Mouse (Mus musculus) hindbrain, embryonic 14.5 days (tissue): ENCODE data around the gene Brinp2. TPM values are rescaled to one million over a fixed set of nuclear protein-coding genes. Genes with fewer than 3 reads are reported as not detected.

Source experiments
- ATAC-seq: fragments of 200-750 bp; cut with Nextera tagmentation; 2 replicates; pipeline ENCODE4 v1.8.0; 2017; ENCODE audit warnings: moderate number of reproducible peaks, mild to moderate bottlenecking, moderate TSS enrichment, moderate library complexity; ENCODE audit not compliant: low FRiP score
- DNase-seq: peaks from one replicate; pipeline ENCODE4 v3.0.0-alpha.2; 2015; ENCODE audit warnings: low spot score
- H3K27ac ChIP-seq: fragments of 300-500 bp; sonication (generic); 2 replicates; pipeline ENCODE4 v1.5.1; 2014; ENCODE audit warnings: mild to moderate bottlenecking, moderate library complexity
- H3K27me3 ChIP-seq: fragments of 300-500 bp; sonication (generic); 2 replicates; pipeline ENCODE4 v1.6.1; 2014; ENCODE audit warnings: mild to moderate bottlenecking, low read length, mixed read lengths; ENCODE audit not compliant: control insufficient read depth, insufficient read depth
- H3K36me3 ChIP-seq: fragments of 300-500 bp; sonication (generic); replicated peaks from 2 replicates; pipeline ENCODE4 v1.6.1; 2014; ENCODE audit not compliant: control insufficient read depth, insufficient read depth
- H3K4me1 ChIP-seq: fragments of 300-500 bp; sonication (generic); replicated peaks from 2 replicates; pipeline ENCODE4 v1.6.1; 2014; ENCODE audit warnings: antibody characterized with exemption, low read length, mixed read lengths; ENCODE audit not compliant: control insufficient read depth, insufficient read depth
- H3K4me2 ChIP-seq: fragments of 300-500 bp; sonication (generic); replicated peaks from 2 replicates; pipeline ENCODE4 v1.6.1; 2014; ENCODE audit warnings: mild to moderate bottlenecking, moderate library complexity
- H3K4me3 ChIP-seq: fragments of 300-500 bp; sonication (generic); replicated peaks from 2 replicates; pipeline ENCODE4 v1.5.1; 2014; ENCODE audit warnings: mild to moderate bottlenecking, low read length
- H3K9ac ChIP-seq: fragments of 300-500 bp; sonication (generic); 2 replicates; pipeline ENCODE4 v1.6.1; 2014
- H3K9me3 ChIP-seq: fragments of 300-500 bp; sonication (generic); 2 replicates; pipeline ENCODE4 v1.6.1; 2016; ENCODE audit warnings: low read length; ENCODE audit not compliant: control insufficient read depth
- WGBS: fragments of 180-500 bp; shearing (Covaris S2); extraction: QIAGEN DNeasy Blood & Tissue Kit; methylation state at CpG from one replicate; pipeline ENCODE4 v1.1.7; 2014; 5-methylcytosine and 5-hydroxymethylcytosine counted together
- polyA plus RNA-seq: library from polyadenylated mRNA; unstranded; fragments of >200 nt; fragmentation: Nextera tagmentation; extraction: Ambion mirVana; gene quantifications from 2 replicates; pipeline ENCODE4 v1.2.1, GENCODE M21; 2014

Brinp2 gene
- polyA plus RNA-seq, 1 experiment from 2014 or later, result 23.5 TPM

DNA sequence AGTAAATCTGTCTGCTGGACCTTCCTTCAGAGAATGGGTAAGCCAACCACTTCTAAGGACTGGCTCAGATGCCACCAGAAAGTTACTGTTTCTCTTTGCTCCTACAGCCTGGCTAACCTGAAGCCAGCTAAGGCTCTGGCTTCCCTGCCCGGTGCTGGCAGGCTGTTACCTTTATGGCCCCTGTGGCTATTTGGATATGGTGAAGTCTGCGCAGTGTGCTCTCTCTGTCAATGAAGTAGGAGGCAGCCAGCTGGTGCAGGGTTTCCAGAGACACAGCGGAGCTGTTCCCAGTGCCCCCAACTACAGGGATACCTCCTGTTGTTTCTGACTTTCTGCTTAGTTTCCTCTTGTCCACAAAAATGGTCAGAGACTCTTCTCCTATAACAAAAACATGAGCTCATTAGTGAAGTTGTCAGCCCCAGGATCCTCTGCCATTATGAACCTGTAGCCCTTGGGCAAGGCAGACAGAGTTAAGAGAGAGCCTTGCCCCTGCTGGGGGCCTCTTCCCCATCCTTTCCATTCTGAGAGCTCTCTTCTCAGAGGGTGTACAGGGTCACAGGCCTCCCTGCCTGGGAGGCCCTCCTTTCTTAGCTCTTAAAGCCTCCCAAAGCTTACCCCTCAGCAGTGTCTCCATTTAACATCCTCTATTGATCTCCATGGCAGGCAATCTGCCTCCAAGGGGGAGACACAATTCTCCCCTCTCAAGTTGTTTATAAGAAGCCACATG is 89.7 kb downstream of the Brinp2 start:
- Histone ChIP-seq H3K27ac (no peak overlapping the region), H3K9me3 (no peaks in the 10 kb centered on the region), H3K4me2 (no peak overlapping the region), H3K4me3 (no peak overlapping the region), H3K36me3 (no peaks in the 10 kb centered on the region), H3K9ac (no peak overlapping the region), H3K4me1 (peaks cover 11% of the 10 kb centered on the region), H3K27me3 (no peaks in the 10 kb centered on the region)
- peak; percentile 69 for ATAC-seq
- 45% methylated on average over 3 of the region's 3 CpGs for WGBS
- DNase-seq, result no peak

DNA sequence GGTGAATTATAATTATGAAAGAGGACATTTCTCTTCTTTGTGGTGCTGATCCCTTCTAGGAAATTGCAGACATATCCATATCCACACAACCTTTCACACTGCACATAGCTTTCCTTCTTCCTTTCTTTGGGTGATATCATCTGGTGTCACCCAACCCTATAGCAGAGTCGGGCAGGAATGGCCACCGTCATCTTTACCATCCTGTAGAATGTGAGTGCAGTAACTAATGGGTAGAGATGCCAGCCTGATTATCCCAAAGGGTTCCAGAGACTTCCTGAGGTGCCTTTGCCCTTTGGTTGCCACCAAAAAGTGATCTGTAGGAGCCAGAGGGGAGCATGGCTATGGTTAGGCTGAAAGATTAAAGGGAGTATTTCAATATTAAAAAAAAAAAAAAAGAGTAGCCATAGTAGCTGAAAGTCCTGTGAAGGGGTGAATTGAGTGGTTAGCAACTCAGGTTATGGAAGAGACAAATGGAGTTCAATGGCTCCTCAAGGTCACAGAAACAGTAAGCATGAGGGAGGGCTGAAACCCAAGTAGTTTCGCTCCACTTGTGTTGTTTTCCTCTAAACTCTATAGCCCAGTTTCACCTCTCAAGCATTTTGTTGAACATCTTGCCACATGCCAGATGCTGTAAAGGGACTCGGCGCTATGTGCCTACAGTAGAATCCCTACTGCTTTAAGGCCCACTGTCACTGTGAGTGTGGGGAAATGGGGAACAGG is 96.5 kb downstream of the Brinp2 start:
- no peak for ATAC-seq

GRCm38 (mm10) chr1:158258685-158259292 is 97.3 kb downstream of the Brinp2 start:
- no peaks in the 10 kb centered on the region for H3K4me1 ChIP-seq
- ATAC-seq (no peak), DNase-seq (no peak)
- H3K4me2 ChIP-seq, result no peak overlapping the region
- H3K9me3 ChIP-seq, result no peaks in the 10 kb centered on the region
- H3K4me3 ChIP-seq, result no peak overlapping the region
- no peaks in the 10 kb centered on the region for H3K36me3 ChIP-seq
- H3K9ac ChIP-seq, result no peak overlapping the region
- H3K27ac ChIP-seq, result no peak overlapping the region
- WGBS, result 72% methylated on average over 6 of the region's 6 CpGs
- H3K27me3 ChIP-seq, result no peaks in the 10 kb centered on the region

More for the DNA sequence above, 96.5 kb downstream of the Brinp2 start:
- H3K4me1 ChIP-seq, result no peaks in the 10 kb centered on the region
- no peak overlapping the region for H3K9ac ChIP-seq
- no peak overlapping the region for H3K4me3 ChIP-seq
- WGBS, result 96% methylated on average over 5 of the region's 5 CpGs
- DNase-seq, result no peak
- H3K36me3 ChIP-seq, result no peaks in the 10 kb centered on the region
- no peak overlapping the region for H3K27ac ChIP-seq
- no peaks in the 10 kb centered on the region for H3K9me3 ChIP-seq
- no peak overlapping the region for H3K4me2 ChIP-seq
- H3K27me3 ChIP-seq, result no peaks in the 10 kb centered on the region

- Histone ChIP-seq H3K4me2 (no peak overlapping the region), H3K27ac (no peak overlapping the region), H3K9me3 (no peaks in the 10 kb centered on the region), H3K4me3 (no peak overlapping the region), H3K36me3 (no peaks in the 10 kb centered on the region), H3K9ac (no peak overlapping the region), H3K27me3 (no peaks in the 10 kb centered on the region), H3K4me1 (no peaks in the 10 kb centered on the region)
- WGBS, result 93% methylated on average over 9 of the region's 9 CpGs
- ATAC-seq (no peak), DNase-seq (no peak)
These were observed 100.0 kb downstream of the Brinp2 start for GRCm38 (mm10) chr1:158255912-158256680.

- H3K36me3 ChIP-seq, result peaks cover 7% of the 10 kb centered on the region; the same call in 1 of the 2 replicates
- H3K4me3 ChIP-seq, result no peak overlapping the region
- WGBS, result 88% methylated on average over 8 of the region's 8 CpGs
- H3K4me2 ChIP-seq, result no peak overlapping the region
- no peaks in the 10 kb centered on the region for H3K27me3 ChIP-seq
- DNase-seq, result no peak
- no peak overlapping the region for H3K27ac ChIP-seq
- no peaks in the 10 kb centered on the region for H3K4me1 ChIP-seq
- ATAC-seq, result no peak
- H3K9ac ChIP-seq, result no peak overlapping the region
- H3K9me3 ChIP-seq, result no peaks in the 10 kb centered on the region
These were observed 103.4 kb downstream of the Brinp2 start for GRCm38 (mm10) chr1:158252682-158253222.

GRCm38 (mm10) chr1:158248266-158248665 is 107.9 kb downstream of the Brinp2 start:
- Histone ChIP-seq H3K27ac (no peak overlapping the region), H3K36me3 (peaks cover 21% of the 10 kb centered on the region), H3K4me1 (no peaks in the 10 kb centered on the region), H3K27me3 (no peaks in the 10 kb centered on the region), H3K4me2 (no peak overlapping the region), H3K9ac (no peak overlapping the region), H3K4me3 (no peak overlapping the region), H3K9me3 (no peaks in the 10 kb centered on the region)
- DNase-seq (no peak), ATAC-seq (no peak)
- WGBS, result 93% methylated on average over 3 of the region's 3 CpGs

- no peak overlapping the region for H3K27ac ChIP-seq
- no peaks in the 10 kb centered on the region for H3K9me3 ChIP-seq
- no peak overlapping the region for H3K4me3 ChIP-seq
- DNase-seq, result no peak
- peaks cover 21% of the 10 kb centered on the region for H3K36me3 ChIP-seq
- no peaks in the 10 kb centered on the region for H3K27me3 ChIP-seq
- H3K4me2 ChIP-seq, result no peak overlapping the region
- H3K9ac ChIP-seq, result no peak overlapping the region
- H3K4me1 ChIP-seq, result no peaks in the 10 kb centered on the region
- 96% methylated on average over 14 of the region's 14 CpGs for WGBS
- ATAC-seq, result no peak
These were observed 109.5 kb downstream of the Brinp2 start for GRCm38 (mm10) chr1:158246476-158247153.

GRCm38 (mm10) chr1:158245486-158245885 is 110.6 kb downstream of the Brinp2 start:
- Histone ChIP-seq H3K9me3 (no peaks in the 10 kb centered on the region), H3K4me2 (no peak overlapping the region), H3K9ac (no peak overlapping the region), H3K4me1 (no peaks in the 10 kb centered on the region), H3K27ac (no peak overlapping the region), H3K4me3 (no peak overlapping the region), H3K27me3 (no peaks in the 10 kb centered on the region), H3K36me3 (peaks cover 21% of the 10 kb centered on the region)
- ATAC-seq (no peak), DNase-seq (no peak)
- WGBS, result 86% methylated on average over 8 of the region's 8 CpGs
